Mouse (Mus musculus) right cerebral cortex, postnatal 36 days (tissue): ENCODE measurements around the gene Zfyve9.
A peak's percentile ranks its signal among the peaks of the same experiment; 100 is the strongest.

ENCODE experiments used
- DNase-seq, 2 experiments: peaks; one replicate each; pipeline ENCODE4 v3.0.0; 2022; ENCODE audit warnings: low spot score in 2 of 2, mixed read lengths in 1 of 2

The Zfyve9 gene

DNA sequence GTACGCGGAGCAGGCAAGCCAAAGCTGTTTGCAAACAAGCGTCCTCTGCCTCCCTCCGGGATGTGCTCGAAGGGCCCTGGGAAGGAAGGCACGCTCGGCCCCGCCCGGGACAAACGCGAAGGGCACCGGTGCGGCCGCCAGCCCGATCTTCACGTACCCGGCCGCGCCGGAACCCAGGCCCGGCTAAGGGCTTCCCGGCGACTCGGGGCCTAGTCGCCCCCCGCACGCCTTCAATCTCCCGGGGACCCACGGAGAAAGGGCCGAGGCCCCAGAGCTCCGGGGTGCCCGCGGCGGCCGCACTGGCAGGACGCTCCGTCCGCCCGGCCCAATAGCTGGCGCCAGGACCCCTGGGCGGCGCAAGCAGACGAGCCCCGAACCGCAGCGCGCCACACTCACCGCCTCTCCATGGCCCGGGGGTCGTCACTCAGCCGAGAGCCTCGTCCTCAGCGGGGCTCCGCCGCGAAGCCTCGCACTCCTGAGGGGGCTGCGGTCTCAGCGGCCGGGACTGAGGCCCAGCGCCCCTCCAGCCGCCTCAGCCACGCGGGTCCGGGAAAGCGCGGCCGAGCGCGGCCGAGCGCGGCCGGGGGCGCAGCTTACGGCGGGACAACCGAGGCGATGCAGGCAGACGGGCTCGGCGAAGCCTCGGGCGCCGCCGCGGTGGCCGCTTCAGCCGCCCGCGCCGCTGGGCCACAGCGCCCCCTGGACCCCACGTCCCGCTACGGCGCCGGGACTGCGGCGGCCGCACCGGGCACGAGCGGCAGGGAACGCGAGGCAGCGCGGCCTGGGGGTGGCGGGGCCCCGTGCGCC, at the start of gene Zfyve9:
Gene Zfyve9 (minus strand): TSS at position 742 of the 807 bp plus-strand sequence.
- DNase-seq = peak; percentile 45 to 49

DNA sequence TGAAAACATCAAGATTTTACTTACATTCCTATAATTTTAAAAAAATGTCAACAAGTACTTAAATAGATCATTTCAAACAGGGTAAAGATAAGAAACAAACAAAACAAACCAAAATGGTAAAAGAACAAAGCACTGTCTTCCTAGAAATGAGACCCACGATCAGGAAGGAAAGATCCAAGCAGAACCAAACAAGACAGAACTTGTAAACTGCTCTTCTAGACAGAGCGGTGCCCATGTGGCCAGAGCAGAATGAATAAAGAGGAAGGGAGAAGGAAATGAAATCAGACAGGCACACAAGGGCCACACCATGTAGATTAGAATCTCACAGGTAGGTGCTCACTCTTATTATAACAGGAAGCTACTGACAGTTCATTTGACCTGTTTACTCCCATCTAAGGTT, 46.0 kb upstream of the Zfyve9 start:
- DNase-seq = no peak

DNA sequence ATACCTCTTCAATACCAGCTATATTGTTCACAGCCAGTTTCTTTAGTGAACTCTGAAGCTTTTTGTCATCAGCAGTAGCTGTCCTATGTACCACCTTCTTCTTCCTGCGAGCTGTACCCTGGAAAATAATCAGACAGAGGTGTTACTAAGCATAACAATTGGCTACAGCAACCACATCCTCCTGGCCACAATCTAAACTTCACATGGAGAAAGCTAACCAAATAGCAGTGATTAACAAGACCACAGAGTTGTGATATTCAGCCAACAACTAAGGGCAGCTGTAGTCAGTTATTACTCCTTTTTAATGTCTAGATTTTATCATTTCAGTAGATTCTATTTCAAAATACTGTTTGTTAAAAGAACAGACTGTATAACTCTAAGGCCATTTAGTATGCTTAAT, 45.5 kb upstream of the Zfyve9 start:
- DNase-seq = no peak

DNA sequence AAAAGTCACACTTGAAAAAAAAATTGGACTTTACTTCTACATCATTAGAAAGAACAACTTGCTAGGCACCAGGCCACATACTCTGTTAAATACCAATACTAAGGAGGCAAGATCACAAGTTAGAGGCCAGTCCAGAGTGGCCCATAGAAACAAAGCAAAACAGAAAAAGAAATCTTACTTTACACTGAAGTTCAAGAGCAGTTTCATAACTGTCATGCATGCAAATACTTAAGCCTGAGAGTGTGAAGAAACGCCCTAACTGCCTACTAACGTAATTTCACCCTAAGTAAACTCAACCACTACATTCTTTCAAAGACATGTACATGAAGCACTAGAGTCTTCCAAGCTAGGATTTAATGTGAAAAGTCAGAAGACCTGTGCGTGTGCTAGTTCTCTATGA, 45.1 kb upstream of the Zfyve9 start:
- no peak for DNase-seq

DNA sequence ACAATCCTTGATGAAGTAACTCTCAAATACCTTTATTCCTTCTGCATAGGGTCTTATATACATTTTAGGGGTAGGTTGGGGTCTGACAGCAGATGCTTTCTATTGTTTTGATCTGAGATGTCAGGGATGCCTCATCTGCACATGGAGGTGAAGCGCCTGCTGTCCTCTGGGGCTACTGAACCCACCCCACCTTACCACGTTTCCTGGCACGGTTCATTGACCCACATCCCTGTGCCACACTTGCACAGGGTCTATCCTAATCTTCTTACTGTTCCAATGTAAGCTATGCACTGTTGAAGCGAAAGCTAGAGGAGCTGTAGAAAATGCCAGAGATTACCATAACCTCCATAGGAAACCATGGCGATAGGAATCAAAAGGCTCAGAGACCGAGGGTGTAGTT, 31.0 kb upstream of the Zfyve9 start:
- DNase-seq = no peak

DNA sequence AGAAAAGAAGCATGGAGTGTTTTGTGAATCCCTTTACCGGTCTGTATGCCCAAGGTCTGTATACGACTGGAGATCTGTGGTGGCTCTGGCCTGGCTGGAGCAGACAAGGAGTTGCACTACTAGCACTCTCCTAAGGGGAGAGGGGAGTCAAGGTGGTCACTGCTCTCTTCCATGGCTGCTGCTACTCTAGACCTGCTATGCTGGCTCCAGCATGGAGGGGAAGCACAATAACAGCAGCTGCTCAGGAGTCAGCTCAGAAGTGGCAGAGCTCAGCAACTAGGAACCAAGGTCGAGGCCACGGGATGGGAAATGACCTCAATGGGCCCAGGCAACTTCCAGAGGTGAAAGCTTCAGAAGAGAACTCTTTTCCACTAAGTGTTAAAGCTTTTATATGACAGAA, 30.5 kb upstream of the Zfyve9 start:
- no peak for DNase-seq

DNA sequence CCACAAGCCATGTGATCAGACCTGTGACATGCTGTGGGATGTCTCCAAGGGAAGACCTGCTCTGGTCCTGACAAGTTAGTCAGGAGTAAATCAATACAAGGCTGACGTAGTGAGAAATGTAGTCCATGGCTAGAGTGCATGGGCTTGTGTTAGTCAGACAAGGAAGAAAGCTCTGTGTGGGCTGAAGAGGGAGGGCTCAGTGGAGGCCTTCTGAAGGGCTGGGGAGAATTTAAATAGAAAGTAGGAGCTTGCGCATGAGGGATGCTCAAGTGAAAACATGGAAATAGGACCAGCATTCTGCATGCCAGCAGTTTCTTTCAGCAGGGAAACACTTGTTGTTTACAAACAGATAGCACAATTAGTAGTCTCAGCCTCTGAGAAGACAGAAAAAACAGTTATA, 22.9 kb upstream of the Zfyve9 start:
- no peak for DNase-seq

DNA sequence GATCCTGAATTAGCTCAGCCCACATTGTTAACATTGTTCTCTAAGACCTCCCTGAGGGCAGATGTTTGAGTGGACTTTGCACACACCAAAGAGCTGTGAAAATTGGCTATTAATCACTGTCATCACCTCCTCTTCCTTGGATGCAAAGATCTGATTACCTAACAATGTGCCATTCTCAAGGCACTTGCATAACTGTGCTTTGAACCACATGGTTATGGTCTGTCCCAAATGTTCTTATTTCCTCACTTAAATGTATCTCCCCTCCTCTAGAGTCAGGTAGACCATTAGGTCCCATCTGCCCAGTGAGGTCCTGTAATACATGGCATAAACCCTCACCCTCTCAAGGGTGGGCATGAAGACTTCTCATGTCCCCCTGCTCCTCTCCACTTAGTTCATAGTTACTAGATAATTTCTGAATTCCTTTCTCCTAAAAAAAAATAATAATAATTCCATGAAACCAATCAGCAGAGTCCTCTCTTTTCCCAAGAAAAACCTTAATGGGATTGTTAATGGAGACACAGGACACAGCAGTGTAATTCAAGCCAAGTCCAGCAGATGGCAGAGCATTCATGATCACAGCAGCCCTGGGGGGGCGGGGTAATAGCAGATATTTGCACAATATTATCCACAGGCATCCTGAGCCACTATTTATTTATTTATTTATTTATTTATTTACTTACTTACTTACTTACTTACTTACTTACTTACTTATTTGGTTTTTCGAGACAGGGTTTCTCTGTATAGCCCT, 17.7 kb upstream of the Zfyve9 start:
- peak; percentile 28 to 47 for DNase-seq

DNA sequence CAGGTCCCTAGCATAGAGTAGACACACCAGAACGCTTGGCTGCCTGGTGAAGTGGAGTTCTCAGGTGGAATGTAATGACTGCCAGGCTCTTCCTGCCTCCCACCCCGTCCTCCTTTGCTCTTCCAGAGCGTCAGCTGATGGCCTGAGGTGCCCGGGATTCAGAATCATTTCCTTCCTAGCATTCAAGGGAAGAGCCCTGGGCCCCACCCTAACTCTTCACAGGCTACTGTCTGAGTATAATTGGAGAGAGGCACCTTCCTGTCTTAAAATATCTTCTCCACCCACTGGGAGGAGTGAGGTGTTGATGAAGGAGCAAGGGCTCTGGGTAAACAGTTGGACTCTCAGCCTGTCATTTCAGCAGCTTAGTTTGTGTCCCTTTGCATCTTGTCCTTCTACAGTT, 16.1 kb upstream of the Zfyve9 start:
- DNase-seq = no peak

DNA sequence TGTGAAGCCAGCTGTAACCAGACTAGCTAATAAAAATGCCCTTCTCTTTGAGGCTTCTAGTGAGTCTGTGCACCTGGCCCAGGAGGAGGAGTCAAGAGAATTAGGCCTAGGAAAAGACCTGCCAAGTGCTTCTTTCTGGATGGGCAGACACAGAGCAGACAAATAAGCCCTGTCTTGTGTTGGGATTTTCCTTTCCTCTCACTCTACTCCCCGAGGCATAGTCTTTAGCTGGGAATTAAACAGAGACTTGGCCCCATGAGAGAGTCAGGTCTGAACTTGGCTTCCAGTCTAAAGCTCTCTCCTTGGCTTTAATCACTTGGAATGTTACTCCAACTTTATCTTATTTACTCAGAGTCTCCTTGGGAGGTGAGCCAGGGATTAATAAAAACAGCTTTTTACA, 13.3 kb upstream of the Zfyve9 start:
- no peak for DNase-seq

DNA sequence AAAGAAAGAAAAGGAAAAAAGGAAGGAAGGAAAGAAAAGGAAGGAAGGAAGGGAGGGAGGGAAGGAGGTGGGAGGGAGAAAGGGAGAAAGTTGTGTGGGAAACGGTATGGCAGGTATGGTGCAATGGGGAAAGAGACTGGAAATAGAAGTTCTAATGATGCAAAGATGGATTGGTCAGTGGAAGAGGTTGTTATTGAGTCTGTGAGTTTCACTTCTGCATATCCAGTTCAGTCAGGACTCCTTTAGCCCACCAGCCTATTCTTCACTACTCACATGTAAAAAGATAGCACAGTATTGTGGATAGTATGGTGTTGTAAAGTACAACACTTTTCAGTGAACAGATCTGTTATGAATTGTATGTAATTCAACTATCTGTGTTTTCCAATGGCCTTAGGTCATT, 9.9 kb upstream of the Zfyve9 start:
- DNase-seq = no peak

DNA sequence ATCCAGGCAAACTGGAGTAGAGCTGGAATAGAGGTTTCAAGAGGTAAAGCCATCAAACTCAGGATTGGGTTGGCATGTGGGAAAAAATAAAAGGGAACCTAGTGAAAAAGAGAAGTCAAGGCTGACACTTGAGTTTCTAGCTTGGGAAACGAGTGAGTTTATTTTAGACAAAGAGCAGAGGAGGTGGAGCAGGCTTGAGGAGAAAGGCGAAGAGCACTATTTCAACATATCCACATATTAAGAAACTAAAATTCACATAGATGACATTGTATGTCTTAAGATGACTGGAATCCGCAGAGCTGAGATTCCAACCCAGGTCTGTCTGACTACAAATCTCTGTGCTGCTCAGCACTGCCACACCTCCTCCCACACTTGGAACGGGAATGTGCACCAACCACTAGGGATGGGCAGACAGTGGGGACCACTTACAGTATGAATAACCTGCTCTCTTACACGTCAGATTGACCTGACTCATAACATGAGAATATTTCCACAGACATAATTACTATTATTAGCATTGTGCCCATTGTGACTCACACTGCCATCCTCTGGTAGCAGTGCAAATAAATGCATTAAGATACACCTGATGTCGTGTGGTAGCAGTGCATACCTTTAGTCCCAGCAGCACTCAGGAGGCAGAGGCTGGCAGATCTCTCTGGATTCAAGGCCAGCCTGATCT, 8.8 kb upstream of the Zfyve9 start:
- no peak for DNase-seq

DNA sequence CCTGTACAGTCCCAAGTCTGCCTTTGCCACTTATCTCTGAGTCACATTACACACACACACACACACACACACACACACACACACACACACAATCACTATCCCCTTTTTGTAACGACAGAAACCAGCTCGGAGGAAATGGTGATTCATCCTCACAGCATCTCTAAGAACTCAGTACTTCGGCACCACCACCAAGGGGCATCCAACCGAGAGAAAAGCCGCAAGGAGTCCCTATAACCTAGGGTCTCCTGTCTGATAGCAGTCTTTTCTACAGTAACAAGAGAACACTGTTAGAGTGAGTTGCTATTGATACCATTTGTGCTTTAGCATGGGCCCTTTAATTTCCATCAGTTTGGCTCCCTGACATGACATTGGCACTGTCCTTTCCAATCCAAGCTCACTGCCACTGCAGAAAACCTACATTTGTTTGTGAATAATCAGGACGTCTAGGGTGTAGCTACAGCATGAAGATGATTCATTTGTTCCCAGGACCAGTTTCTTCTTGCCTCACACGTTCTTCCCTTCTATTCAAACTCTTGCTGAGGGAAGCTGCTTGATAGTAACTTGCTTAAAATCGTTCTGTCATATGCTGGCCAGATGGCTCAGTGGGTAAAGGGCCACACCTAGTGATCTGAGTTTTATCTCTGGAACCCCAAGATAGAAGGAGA, 2.0 kb upstream of the Zfyve9 start:
- peak; percentile 30 to 40 for DNase-seq

DNA sequence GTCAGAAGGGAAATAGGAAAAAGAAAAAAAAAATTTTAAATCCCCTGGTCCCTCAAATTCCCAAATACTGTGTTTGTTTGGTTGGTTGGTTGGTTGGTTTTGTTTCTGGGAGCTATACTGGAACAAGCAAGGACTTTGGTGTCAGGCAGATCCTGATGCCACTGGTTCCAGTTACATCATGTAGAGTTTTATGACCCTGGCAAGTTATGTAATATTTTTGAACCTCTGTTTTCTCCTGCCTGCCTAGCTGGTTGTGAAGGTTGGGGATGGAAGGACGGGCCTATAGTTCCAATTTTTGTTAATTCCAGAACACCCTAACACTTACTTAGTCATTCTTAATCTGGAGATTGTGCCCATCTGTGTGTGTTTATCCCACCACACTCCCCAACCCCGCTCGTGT, 998 bp upstream of the Zfyve9 start:
- no peak for DNase-seq

DNA sequence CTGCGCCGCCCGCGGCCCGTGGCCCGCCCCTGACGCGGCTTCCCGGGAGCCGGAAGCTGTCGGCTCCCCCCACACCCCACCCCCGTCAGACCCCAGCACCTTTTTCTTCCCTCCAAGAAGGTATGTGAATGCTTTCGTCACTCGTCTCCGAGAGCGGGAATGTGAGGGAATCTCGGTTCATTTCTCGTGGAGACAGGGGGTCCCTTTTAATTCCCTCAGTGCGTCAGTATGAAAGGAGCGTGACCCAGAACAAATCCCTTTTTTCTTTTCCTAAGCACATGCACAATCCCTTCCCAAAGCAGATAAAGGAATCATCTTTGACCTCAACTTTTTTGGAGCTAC, 237 bp upstream of the Zfyve9 start:
- DNase-seq = no peak

DNA sequence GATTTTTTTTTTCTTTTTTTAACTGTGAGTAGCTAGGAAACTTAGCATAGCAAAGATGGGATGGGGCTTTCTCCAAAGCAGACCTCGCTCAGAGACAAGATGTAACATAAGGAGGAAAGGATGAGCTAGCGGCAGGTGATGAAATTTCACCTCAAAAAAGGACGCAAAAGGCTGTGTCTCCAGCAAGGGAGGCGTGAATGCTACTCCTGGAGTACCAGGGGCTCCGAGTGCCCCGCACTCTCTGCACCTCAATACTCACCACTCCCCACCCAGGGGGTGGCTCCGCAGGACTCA, 888 bp downstream of the Zfyve9 start:
- no peak for DNase-seq

DNA sequence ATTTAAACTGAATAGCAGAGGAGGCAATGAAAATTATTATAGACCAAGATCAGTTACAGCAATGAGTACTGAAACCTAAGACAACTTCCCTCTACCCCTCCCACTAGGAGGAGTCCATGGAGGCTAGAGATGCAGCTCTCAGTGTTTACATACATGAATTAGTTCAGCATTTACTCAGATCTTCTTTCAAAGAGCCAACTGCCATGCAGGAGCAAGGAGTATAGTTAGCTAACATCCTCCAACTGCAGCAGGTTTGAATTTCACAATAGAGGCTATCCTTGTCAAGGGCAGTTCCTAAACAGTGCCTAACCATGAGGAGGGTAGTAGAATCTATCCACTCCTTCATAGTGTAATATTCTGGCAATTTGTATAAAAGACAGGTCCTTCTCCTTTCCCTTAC, 12.1 kb downstream of the Zfyve9 start:
- no peak for DNase-seq

DNA sequence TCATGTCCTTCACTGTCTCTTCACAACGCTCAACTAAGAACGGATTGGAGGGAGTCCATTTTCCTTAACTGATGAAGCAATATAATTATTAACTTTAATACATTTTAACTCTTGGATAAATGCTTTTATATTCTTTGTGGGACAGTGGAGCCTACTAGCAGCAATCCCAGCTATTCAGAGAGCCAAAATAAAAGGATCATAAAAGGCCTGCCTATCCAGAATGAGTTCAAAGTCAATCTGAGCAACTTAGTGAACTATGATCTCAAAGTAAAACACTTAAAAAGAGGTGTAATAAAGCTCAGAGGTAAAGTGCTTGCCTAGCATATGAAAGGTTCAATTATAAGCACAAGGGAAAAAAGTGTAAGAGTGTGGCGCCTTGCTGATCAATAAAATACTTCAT, 21.0 kb downstream of the Zfyve9 start:
- no peak for DNase-seq

DNA sequence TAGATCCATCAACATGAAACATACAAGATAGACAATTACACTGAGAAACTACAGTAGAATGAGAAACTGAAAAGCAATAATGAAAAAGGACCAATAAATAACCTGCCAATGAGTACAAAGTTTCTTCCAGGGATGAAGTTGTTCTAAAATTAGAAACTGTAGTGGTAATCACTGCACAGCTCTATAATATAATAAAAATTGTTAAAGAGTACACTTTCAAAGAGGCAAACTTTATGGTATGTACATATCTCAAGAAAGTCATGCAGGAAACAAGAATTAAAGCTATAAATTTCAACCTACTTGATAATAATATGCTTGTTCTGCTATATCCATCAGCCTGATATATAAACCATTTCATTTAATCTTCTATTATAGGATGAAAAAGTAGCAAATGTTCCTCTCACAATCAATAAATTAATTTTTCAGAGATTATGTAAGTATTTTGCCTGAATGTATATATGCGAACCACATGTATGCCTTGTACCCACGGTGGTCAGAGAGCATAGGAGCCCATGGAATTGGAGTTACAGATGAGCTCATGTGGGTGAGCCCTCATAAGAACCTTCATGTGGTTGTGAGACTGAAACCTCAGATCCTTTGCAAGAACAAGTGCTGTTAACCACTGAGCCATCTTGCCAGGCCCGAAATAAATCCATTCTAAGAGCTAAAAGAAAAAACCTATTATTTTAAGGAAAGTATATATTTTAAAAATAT, 34.3 kb downstream of the Zfyve9 start:
- DNase-seq = no peak

DNA sequence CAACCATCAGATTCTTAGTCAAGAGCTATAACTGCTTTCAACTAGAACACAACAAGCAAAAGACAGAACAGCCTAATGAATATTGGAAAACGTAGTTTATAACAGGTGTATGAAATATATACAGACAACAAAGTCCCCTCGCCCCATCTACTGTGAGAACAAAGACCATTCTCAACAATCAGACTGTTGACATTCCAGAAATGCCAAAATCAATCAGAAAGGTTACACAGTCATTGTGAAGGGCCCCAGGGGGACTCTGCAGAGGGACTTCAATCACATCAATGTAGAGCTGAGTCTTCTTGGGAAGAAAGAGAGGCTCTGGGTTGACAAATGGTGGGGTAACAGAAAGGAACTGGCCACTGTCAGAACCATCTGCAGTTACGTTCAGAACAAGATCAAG, 49.0 kb downstream of the Zfyve9 start:
- DNase-seq = no peak

DNA sequence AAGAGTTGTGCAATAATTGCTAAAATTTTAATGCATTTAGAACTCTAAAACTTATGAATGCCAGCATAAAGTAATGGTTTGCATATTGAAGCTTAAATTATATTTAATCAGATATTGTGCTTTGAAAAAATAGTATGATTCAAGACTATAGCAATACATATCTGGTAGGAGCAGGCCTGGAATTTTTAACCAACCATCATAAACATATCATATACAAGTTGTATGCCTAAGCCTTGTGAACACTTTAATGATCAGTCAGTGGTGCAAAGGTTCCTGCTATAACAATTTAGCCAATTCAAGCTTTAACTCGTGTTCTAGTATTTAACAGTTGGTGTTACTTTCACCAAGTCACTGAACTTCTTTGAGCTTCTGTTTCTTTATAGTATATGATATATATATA, 50.1 kb downstream of the Zfyve9 start:
- no peak for DNase-seq

DNA sequence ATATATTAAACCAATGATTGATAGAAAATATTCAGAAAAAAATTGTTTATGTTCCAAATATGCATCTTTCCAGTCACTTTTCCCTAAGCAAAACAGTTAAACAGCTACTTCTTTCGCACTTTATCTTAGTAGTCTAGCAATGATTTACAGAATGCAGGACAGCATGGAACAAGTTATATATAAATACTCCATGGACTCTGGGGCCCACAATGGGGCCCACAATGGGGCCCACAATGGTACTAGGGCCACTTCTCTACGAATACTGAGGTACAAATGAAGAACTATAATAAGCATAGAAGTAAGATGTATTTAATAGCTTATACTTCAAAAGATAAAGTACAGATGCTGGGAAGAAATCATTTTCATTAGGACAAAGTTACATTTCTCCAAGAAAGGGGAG, 56.5 kb downstream of the Zfyve9 start:
- DNase-seq = no peak
